Mouse (Mus musculus): Measurements from ENCODE around the gene Klf8. TPM values are rescaled to one million over a fixed set of nuclear protein-coding genes. Genes with fewer than 3 reads are reported as not detected.
"Not testable (repeated sequence)": the region's sequence is repeated elsewhere in the genome, so short reads cannot be mapped to it uniquely, and the experiment has no call there.

Gene Klf8
- 1 to 10 TPM; 6.9 to 8.1 TPM for total RNA-seq (2021)
- long read RNA-seq, experiment 1, partial matches to known transcripts: 0 of 1 reads
- long read RNA-seq, experiment 1, other reads (novel, unspliced or antisense): 1 of 1 reads
- long read RNA-seq, experiment 2: 0 reads

GRCm38 (mm10) chrX:153237304-153237919, at the start of gene Klf8:
Klf8 (plus strand) TSS chrX:153237466.
- intact Hi-C loops (cut with DNase I): loop anchor here (10.0 kb wide), 1 partner anchor 127 kb away; no protein-coding TSS in a partner anchor
- peak; percentile 9 to 13 for DNase-seq (ENCODE audit: low spot score in 2 of 2)

DNA sequence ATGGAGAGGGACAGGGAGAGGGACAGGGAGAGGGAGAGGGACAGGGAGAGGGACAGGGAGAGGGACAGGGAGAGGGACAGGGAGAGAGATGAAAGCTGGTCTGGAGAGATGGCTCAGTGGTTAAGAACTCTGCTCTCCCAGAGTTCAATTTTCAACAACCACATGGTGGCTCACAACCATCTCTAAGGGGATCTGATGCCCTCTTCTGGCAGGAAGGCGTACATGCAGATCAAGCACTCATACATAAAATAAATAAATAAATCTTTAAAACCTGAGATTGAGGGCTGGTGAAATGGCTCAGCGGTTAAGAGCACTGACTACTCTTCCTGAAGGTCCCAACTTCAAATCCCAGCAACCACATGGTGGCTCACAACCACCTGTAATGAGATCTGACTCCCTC, 38.1 kb upstream of the Klf8 start:
- intact Hi-C loops (cut with DNase I); DNase-seq (ENCODE audit: low spot score in 2 of 2): not testable (repeated sequence)

- intact Hi-C loops (cut with DNase I): no loop called here
- no peak for DNase-seq (ENCODE audit: low spot score in 2 of 2)
These were observed 26.2 kb upstream of the Klf8 start for GRCm38 (mm10) chrX:153211101-153211500.

- no peak for DNase-seq (ENCODE audit: low spot score in 2 of 2)
- intact Hi-C loops (cut with DNase I): loop anchor here (10.0 kb wide), 1 partner anchor 134 kb away; no protein-coding TSS in a partner anchor
These were observed 6.0 kb upstream of the Klf8 start for GRCm38 (mm10) chrX:153231240-153231639.

DNA sequence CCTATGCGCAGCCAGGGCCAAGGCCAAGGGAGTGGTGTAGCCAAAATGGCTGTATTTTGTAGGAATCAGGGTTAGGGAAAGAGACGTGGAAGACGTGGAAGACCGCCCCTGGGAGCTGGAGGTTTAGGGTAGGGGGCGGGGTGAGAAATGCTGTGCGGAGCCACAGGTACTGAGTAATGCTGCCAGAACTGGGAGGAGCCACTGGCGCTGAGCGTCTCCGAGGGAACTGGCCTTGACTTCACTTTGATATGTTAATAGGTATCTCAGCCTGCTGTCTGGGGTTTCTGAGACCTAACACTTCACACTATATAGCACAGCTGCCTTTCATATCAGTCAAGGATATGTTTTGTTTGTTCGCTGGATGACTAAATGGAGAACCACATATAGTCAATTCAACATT, 4.0 kb upstream of the Klf8 start:
- no peak for DNase-seq (ENCODE audit: low spot score in 2 of 2)
- intact Hi-C loops (cut with DNase I): loop anchor here (10.0 kb wide), 1 partner anchor 132 kb away; no protein-coding TSS in a partner anchor

GRCm38 (mm10) chrX:153237920-153238504, 746 bp downstream of the Klf8 start:
- intact Hi-C loops (cut with DNase I): loop anchor here (10.0 kb wide), 1 partner anchor 127 kb away; no protein-coding TSS in a partner anchor
- peak; percentile 7 to 33 for DNase-seq (ENCODE audit: low spot score in 2 of 2)

GRCm38 (mm10) chrX:153254256-153254655, 17.0 kb downstream of the Klf8 start:
- intact Hi-C loops (cut with DNase I): no loop called here

DNA sequence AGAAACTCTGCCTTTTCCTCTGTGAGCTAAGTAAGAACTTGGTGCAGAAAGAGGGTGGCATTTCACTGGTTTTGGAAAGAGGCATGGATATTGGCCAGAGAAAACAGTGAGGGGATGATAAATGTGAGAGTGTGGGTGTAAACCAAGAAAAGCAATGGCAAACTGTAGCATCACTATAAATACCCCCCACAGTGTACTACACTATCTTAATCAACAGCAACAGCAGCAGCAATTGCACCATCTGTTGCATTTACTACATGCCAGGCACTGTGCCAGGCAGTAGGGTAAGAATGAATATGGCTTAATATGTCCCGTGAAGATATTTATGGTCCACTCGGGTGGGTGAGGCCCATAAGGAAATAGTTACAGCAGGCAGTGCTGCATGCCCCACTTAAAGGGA, 18.2 kb downstream of the Klf8 start:
- DNase-seq (ENCODE audit: low spot score in 2 of 2): peak; percentile 51 to 66
- intact Hi-C loops (cut with DNase I): no loop called here

More at GRCm38 (mm10) chrX:153254256-153254655, 17.0 kb downstream of the Klf8 start:
- no peak for DNase-seq (ENCODE audit: low spot score in 2 of 2)

- DNase-seq (ENCODE audit: low spot score in 2 of 2): no peak
- intact Hi-C loops (cut with DNase I): no loop called here
These were observed 44.9 kb downstream of the Klf8 start for GRCm38 (mm10) chrX:153282185-153282584.

- intact Hi-C loops (cut with DNase I): no loop called here
- no peak for DNase-seq (ENCODE audit: low spot score in 2 of 2)
These were observed 74.1 kb downstream of the Klf8 start for GRCm38 (mm10) chrX:153311356-153311755.

DNA sequence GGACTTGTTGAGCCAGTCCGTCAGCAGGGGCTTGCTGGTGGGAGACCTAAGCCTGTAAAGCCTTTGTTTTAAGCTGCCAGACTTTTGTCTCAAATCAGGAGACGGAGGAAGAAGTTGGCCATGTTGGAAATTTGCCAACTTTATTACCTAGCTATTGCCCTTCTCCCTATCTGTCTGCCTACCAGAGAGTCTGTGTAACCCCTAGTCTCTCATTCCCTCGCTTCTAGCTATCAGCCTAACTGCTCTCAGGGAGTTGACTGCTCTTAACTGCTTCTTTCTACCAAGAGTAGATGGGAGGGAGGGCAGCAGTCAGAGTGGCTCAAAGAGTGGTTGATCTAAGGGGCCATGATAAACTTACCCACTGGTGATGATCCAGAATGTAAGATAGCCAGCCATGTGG, 85.8 kb downstream of the Klf8 start:
- intact Hi-C loops (cut with DNase I): no loop called here

DNA sequence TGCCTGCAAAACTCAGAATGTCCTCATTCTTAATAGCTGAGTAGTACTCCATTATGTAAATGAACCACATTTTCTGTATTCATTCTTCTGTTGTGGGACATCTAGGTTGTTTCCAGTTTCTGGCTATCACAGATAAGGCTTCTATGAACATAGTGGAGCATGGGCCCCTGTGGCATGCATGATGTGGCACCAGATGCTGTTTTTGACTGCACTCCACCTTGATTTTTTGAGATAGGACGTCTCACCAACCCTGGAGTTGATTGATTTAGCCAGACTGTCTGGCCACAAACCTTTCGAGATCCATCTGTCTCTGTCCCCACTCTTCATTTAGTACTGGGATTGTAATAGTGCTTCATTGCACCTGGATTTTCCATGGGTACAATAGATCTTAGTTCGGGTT, 96.9 kb downstream of the Klf8 start:
- DNase-seq (ENCODE audit: low spot score in 2 of 2); intact Hi-C loops (cut with DNase I): not testable (repeated sequence)

More for the DNA sequence above, 85.8 kb downstream of the Klf8 start:
- no peak for DNase-seq (ENCODE audit: low spot score in 2 of 2)

GRCm38 (mm10) chrX:153359331-153360215, 122.3 kb downstream of the Klf8 start:
- peak; percentile 13 to 20 for DNase-seq (ENCODE audit: low spot score in 2 of 2)
- intact Hi-C loops (cut with DNase I): loop anchor here (10.0 kb wide), 3 partner anchors 125 to 435 kb away; partner anchors contain the start of gene Klf8

- intact Hi-C loops (cut with DNase I): loop anchor here (10.0 kb wide), 3 partner anchors 125 to 435 kb away; partner anchors contain the start of gene Klf8
These were observed 122.9 kb downstream of the Klf8 start for GRCm38 (mm10) chrX:153360216-153360590.

GRCm38 (mm10) chrX:153360666-153361269, 123.5 kb downstream of the Klf8 start:
- intact Hi-C loops (cut with DNase I): loop anchor here (10.0 kb wide), 3 partner anchors 126 to 436 kb away; partner anchors contain the start of gene Klf8
- DNase-seq (ENCODE audit: low spot score in 2 of 2): no peak

More at GRCm38 (mm10) chrX:153360216-153360590, 122.9 kb downstream of the Klf8 start:
- DNase-seq (ENCODE audit: low spot score in 2 of 2): no peak

- intact Hi-C loops (cut with DNase I): loop anchor here (10.0 kb wide), 3 partner anchors 132 to 442 kb away; partner anchors contain the start of gene Klf8
These were observed 129.5 kb downstream of the Klf8 start for GRCm38 (mm10) chrX:153366754-153367153.

DNA sequence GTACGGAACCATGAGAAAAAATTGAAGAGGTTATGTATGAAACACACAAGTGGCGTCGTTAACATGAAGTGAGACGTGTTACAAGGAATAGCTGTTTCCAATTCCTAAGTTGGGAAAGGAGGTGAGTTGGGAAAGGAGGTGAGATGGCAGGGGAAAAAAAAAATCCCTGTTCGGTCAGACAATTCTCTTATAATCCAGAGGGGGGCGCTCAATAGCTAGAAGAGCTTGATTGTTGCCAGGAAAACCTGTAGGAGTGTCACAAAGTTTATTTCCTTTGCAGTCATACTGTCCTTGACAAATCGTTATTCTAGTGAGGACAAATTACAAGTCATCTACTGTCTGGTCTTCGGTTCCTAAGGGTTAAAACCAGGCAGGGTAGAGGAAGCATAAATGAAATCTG, 132.5 kb downstream of the Klf8 start:
- intact Hi-C loops (cut with DNase I): loop anchor here (10.0 kb wide), 3 partner anchors 135 to 445 kb away; partner anchors contain the start of gene Klf8

More at GRCm38 (mm10) chrX:153366754-153367153, 129.5 kb downstream of the Klf8 start:
- DNase-seq (ENCODE audit: low spot score in 2 of 2): peak; percentile 45 to 57

DNA sequence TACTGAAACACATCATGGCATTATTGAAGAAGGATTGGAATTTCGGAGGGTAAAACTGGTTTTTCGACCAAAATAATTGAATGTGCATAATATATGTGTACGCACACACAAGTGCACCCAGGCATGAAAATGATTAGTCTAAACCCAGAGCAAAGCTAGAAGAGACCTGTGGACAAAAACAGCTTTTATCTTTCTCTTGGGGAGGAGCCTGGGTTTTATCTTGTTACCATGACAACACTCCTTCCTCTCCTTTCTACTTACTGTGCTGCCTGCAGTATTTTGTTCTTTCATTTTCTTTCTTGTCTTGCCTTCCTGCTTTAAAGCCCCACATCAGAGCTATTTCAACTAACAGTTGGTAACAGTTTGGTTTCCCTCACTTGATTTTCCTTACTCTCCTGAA, 137.8 kb downstream of the Klf8 start:
- DNase-seq (ENCODE audit: low spot score in 2 of 2): peak in 1 of 2 experiments; percentile 16
- intact Hi-C loops (cut with DNase I): no loop called here

More for the DNA sequence above, 132.5 kb downstream of the Klf8 start:
- no peak for DNase-seq (ENCODE audit: low spot score in 2 of 2)

DNA sequence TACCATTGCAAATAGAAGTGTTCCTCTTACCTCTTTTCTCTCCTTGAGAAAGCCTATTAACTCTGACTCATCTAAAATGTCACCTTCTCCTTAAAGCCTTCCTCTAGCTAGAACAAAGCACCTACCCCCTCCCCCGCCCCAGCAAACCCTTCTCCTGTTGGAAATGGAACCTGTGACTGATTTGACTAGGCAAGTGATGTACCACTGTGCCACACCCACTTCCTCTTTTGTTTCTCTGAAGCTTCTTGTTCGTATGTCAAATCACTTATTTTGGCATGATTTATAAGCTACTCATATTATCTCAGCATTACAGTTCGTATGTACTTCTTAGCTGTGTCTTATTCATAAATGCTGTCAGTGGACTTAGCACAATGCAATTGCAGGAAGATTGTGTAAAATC, 144.5 kb downstream of the Klf8 start:
- intact Hi-C loops (cut with DNase I): no loop called here
- DNase-seq (ENCODE audit: low spot score in 2 of 2): no peak
